Mouse (Mus musculus): ENCODE results near the gene Esrrg. TPM values are rescaled to one million over a fixed set of nuclear protein-coding genes. Genes with fewer than 3 reads are reported as not detected.

Esrrg gene
- polyA plus RNA-seq, 1 experiment from 2014 or later: 5.0 TPM

- Histone ChIP-seq H3K27ac (ENCODE audit: low read depth, low read length) (no peak overlapping the region), H3K27me3 (ENCODE audit: control insufficient read depth, insufficient read depth, low read length) (no peaks in the 10 kb centered on the region), H3K9me3 (ENCODE audit: control insufficient read depth, low read length) (no peaks in the 10 kb centered on the region), H3K4me1 (replicated peaks; ENCODE audit: control insufficient read depth, insufficient read depth, low read length) (no peaks in the 10 kb centered on the region), H3K4me3 (ENCODE audit: low read depth, low read length) (no peak overlapping the region), H3K4me2 (ENCODE audit: low read depth, low read length, severe bottlenecking) (no peak overlapping the region), H3K9ac (ENCODE audit: low read length) (no peak overlapping the region), H3K36me3 (ENCODE audit: control insufficient read depth, insufficient read depth, low read length) (no peaks in the 10 kb centered on the region)
- ATAC-seq (replicated peaks; ENCODE audit: low FRiP score) (no peak), DNase-seq (ENCODE audit: low spot score) (no peak)
- WGBS: 94% methylated on average over 12 of the region's 12 CpGs
Observed at GRCm38 (mm10) chr1:187740531-187740930, 131.9 kb downstream of the Esrrg start.

- H3K36me3 ChIP-seq (ENCODE audit: control insufficient read depth, insufficient read depth, low read length): no peaks in the 10 kb centered on the region
- H3K4me2 ChIP-seq (ENCODE audit: low read depth, low read length, severe bottlenecking): no peak overlapping the region
- H3K27me3 ChIP-seq (ENCODE audit: control insufficient read depth, insufficient read depth, low read length): no peaks in the 10 kb centered on the region
- no peak overlapping the region for H3K4me3 ChIP-seq (ENCODE audit: low read depth, low read length)
- 96% methylated on average over 7 of the region's 7 CpGs for WGBS
- ATAC-seq (replicated peaks; ENCODE audit: low FRiP score): no peak
- H3K27ac ChIP-seq (ENCODE audit: low read depth, low read length): no peak overlapping the region
- no peaks in the 10 kb centered on the region for H3K9me3 ChIP-seq (ENCODE audit: control insufficient read depth, low read length)
- no peaks in the 10 kb centered on the region for H3K4me1 ChIP-seq (replicated peaks; ENCODE audit: control insufficient read depth, insufficient read depth, low read length)
- no peak for DNase-seq (ENCODE audit: low spot score)
- H3K9ac ChIP-seq (ENCODE audit: low read length): no peak overlapping the region
Observed at GRCm38 (mm10) chr1:187741306-187741705, 132.7 kb downstream of the Esrrg start.

GRCm38 (mm10) chr1:187742071-187742470 is 133.5 kb downstream of the Esrrg start:
- no peak overlapping the region for H3K4me3 ChIP-seq (ENCODE audit: low read depth, low read length)
- H3K4me2 ChIP-seq (ENCODE audit: low read depth, low read length, severe bottlenecking): no peak overlapping the region
- no peaks in the 10 kb centered on the region for H3K4me1 ChIP-seq (replicated peaks; ENCODE audit: control insufficient read depth, insufficient read depth, low read length)
- WGBS: 80% methylated on average over 8 of the region's 8 CpGs
- no peaks in the 10 kb centered on the region for H3K27me3 ChIP-seq (ENCODE audit: control insufficient read depth, insufficient read depth, low read length)
- ATAC-seq (replicated peaks; ENCODE audit: low FRiP score) (no peak), DNase-seq (ENCODE audit: low spot score) (no peak)
- no peaks in the 10 kb centered on the region for H3K36me3 ChIP-seq (ENCODE audit: control insufficient read depth, insufficient read depth, low read length)
- H3K9me3 ChIP-seq (ENCODE audit: control insufficient read depth, low read length): no peaks in the 10 kb centered on the region
- H3K27ac ChIP-seq (ENCODE audit: low read depth, low read length): no peak overlapping the region
- no peak overlapping the region for H3K9ac ChIP-seq (ENCODE audit: low read length)

GRCm38 (mm10) chr1:187749294-187749693 is 140.7 kb downstream of the Esrrg start:
- Histone ChIP-seq H3K4me2 (ENCODE audit: low read depth, low read length, severe bottlenecking) (no peak overlapping the region), H3K36me3 (ENCODE audit: control insufficient read depth, insufficient read depth, low read length) (no peaks in the 10 kb centered on the region), H3K27ac (ENCODE audit: low read depth, low read length) (no peak overlapping the region), H3K4me3 (ENCODE audit: low read depth, low read length) (no peak overlapping the region), H3K9me3 (ENCODE audit: control insufficient read depth, low read length) (no peaks in the 10 kb centered on the region), H3K9ac (ENCODE audit: low read length) (no peak overlapping the region), H3K4me1 (replicated peaks; ENCODE audit: control insufficient read depth, insufficient read depth, low read length) (no peaks in the 10 kb centered on the region), H3K27me3 (ENCODE audit: control insufficient read depth, insufficient read depth, low read length) (no peaks in the 10 kb centered on the region)
- ATAC-seq (replicated peaks; ENCODE audit: low FRiP score) (no peak), DNase-seq (ENCODE audit: low spot score) (no peak)
- 91% methylated on average over 3 of the region's 3 CpGs for WGBS

GRCm38 (mm10) chr1:187749931-187750330 is 141.3 kb downstream of the Esrrg start:
- DNase-seq (ENCODE audit: low spot score) (no peak), ATAC-seq (replicated peaks; ENCODE audit: low FRiP score) (no peak)
- Histone ChIP-seq H3K27ac (ENCODE audit: low read depth, low read length) (no peak overlapping the region), H3K9me3 (ENCODE audit: control insufficient read depth, low read length) (no peaks in the 10 kb centered on the region), H3K27me3 (ENCODE audit: control insufficient read depth, insufficient read depth, low read length) (no peaks in the 10 kb centered on the region), H3K4me3 (ENCODE audit: low read depth, low read length) (no peak overlapping the region), H3K36me3 (ENCODE audit: control insufficient read depth, insufficient read depth, low read length) (no peaks in the 10 kb centered on the region), H3K4me1 (replicated peaks; ENCODE audit: control insufficient read depth, insufficient read depth, low read length) (no peaks in the 10 kb centered on the region), H3K9ac (ENCODE audit: low read length) (no peak overlapping the region), H3K4me2 (ENCODE audit: low read depth, low read length, severe bottlenecking) (no peak overlapping the region)
- 64% methylated on average over 5 of the region's 5 CpGs for WGBS

GRCm38 (mm10) chr1:187755528-187755927 is 146.9 kb downstream of the Esrrg start:
- 92% methylated on average over 13 of the region's 13 CpGs for WGBS
- H3K4me3 ChIP-seq (ENCODE audit: low read depth, low read length): no peak overlapping the region
- no peaks in the 10 kb centered on the region for H3K27me3 ChIP-seq (ENCODE audit: control insufficient read depth, insufficient read depth, low read length)
- no peaks in the 10 kb centered on the region for H3K4me1 ChIP-seq (replicated peaks; ENCODE audit: control insufficient read depth, insufficient read depth, low read length)
- no peaks in the 10 kb centered on the region for H3K36me3 ChIP-seq (ENCODE audit: control insufficient read depth, insufficient read depth, low read length)
- no peak overlapping the region for H3K9ac ChIP-seq (ENCODE audit: low read length)
- DNase-seq (ENCODE audit: low spot score): no peak
- H3K4me2 ChIP-seq (ENCODE audit: low read depth, low read length, severe bottlenecking): no peak overlapping the region
- no peak overlapping the region for H3K27ac ChIP-seq (ENCODE audit: low read depth, low read length)
- ATAC-seq (replicated peaks; ENCODE audit: low FRiP score): no peak
- H3K9me3 ChIP-seq (ENCODE audit: control insufficient read depth, low read length): no peaks in the 10 kb centered on the region

GRCm38 (mm10) chr1:187757981-187758380 is 149.4 kb downstream of the Esrrg start:
- no peaks in the 10 kb centered on the region for H3K27me3 ChIP-seq (ENCODE audit: control insufficient read depth, insufficient read depth, low read length)
- no peaks in the 10 kb centered on the region for H3K36me3 ChIP-seq (ENCODE audit: control insufficient read depth, insufficient read depth, low read length)
- no peak overlapping the region for H3K9ac ChIP-seq (ENCODE audit: low read length)
- H3K4me1 ChIP-seq (replicated peaks; ENCODE audit: control insufficient read depth, insufficient read depth, low read length): no peaks in the 10 kb centered on the region
- H3K9me3 ChIP-seq (ENCODE audit: control insufficient read depth, low read length): no peaks in the 10 kb centered on the region
- no peak overlapping the region for H3K4me3 ChIP-seq (ENCODE audit: low read depth, low read length)
- ATAC-seq (replicated peaks; ENCODE audit: low FRiP score): no peak
- no peak for DNase-seq (ENCODE audit: low spot score)
- H3K27ac ChIP-seq (ENCODE audit: low read depth, low read length): no peak overlapping the region
- no peak overlapping the region for H3K4me2 ChIP-seq (ENCODE audit: low read depth, low read length, severe bottlenecking)
- 74% methylated on average over 1 of the region's 1 CpGs for WGBS

GRCm38 (mm10) chr1:187758546-187758945 is 150.0 kb downstream of the Esrrg start:
- Histone ChIP-seq H3K9me3 (ENCODE audit: control insufficient read depth, low read length) (no peaks in the 10 kb centered on the region), H3K27ac (ENCODE audit: low read depth, low read length) (no peak overlapping the region), H3K36me3 (ENCODE audit: control insufficient read depth, insufficient read depth, low read length) (no peaks in the 10 kb centered on the region), H3K27me3 (ENCODE audit: control insufficient read depth, insufficient read depth, low read length) (no peaks in the 10 kb centered on the region), H3K4me3 (ENCODE audit: low read depth, low read length) (no peak overlapping the region), H3K4me1 (replicated peaks; ENCODE audit: control insufficient read depth, insufficient read depth, low read length) (no peaks in the 10 kb centered on the region), H3K9ac (ENCODE audit: low read length) (no peak overlapping the region), H3K4me2 (ENCODE audit: low read depth, low read length, severe bottlenecking) (no peak overlapping the region)
- ATAC-seq (replicated peaks; ENCODE audit: low FRiP score) (no peak), DNase-seq (ENCODE audit: low spot score) (no peak)
- WGBS: 54% methylated on average over 3 of the region's 3 CpGs

GRCm38 (mm10) chr1:187759536-187759935 is 150.9 kb downstream of the Esrrg start:
- DNase-seq (ENCODE audit: low spot score) (no peak), ATAC-seq (replicated peaks; ENCODE audit: low FRiP score) (no peak)
- Histone ChIP-seq H3K4me1 (replicated peaks; ENCODE audit: control insufficient read depth, insufficient read depth, low read length) (no peaks in the 10 kb centered on the region), H3K27ac (ENCODE audit: low read depth, low read length) (no peak overlapping the region), H3K4me3 (ENCODE audit: low read depth, low read length) (no peak overlapping the region), H3K9me3 (ENCODE audit: control insufficient read depth, low read length) (no peaks in the 10 kb centered on the region), H3K27me3 (ENCODE audit: control insufficient read depth, insufficient read depth, low read length) (no peaks in the 10 kb centered on the region), H3K4me2 (ENCODE audit: low read depth, low read length, severe bottlenecking) (no peak overlapping the region), H3K36me3 (ENCODE audit: control insufficient read depth, insufficient read depth, low read length) (no peaks in the 10 kb centered on the region), H3K9ac (ENCODE audit: low read length) (no peak overlapping the region)
- WGBS: 80% methylated on average over 3 of the region's 3 CpGs

Data from forebrain, embryonic 11.5 days (tissue).